Mouse (Mus musculus): ENCODE data around the gene Cep164. TPM values are rescaled to one million over a fixed set of nuclear protein-coding genes. Genes with fewer than 3 reads are reported as not detected.

Gene Cep164
- polyA plus RNA-seq, 1 experiment from 2014 or later, result 27.6 TPM

GRCm38 (mm10) chr9:45841458-45841857 lies 13.0 kb upstream of the Cep164 start:
- no peaks in the 10 kb centered on the region for H3K36me3 ChIP-seq (ENCODE audit: control insufficient read depth, insufficient read depth, low read length)
- H3K4me3 ChIP-seq (ENCODE audit: low read depth, low read length), result no peak overlapping the region
- no peaks in the 10 kb centered on the region for H3K9me3 ChIP-seq (ENCODE audit: control insufficient read depth, low read length)
- no peak overlapping the region for H3K9ac ChIP-seq (ENCODE audit: low read depth, low read length)
- ATAC-seq (ENCODE audit: low read depth) (no peak), DNase-seq (ENCODE audit: low spot score) (no peak)
- H3K4me2 ChIP-seq (ENCODE audit: low read depth, low read length), result peak overlapping the region; percentile 96; the same call in 1 of the 2 replicates
- H3K4me1 ChIP-seq (ENCODE audit: control insufficient read depth, insufficient read depth, low read length), result peaks cover 19% of the 10 kb centered on the region
- no peak overlapping the region for H3K27ac ChIP-seq (replicated peaks; ENCODE audit: low read depth, low read length)
- 77% methylated on average over 6 of the region's 6 CpGs for WGBS
- H3K27me3 ChIP-seq (replicated peaks; ENCODE audit: control insufficient read depth, insufficient read depth, low read length), result no peaks in the 10 kb centered on the region

- no peaks in the 10 kb centered on the region for H3K27me3 ChIP-seq (replicated peaks; ENCODE audit: control insufficient read depth, insufficient read depth, low read length)
- H3K27ac ChIP-seq (replicated peaks; ENCODE audit: low read depth, low read length), result no peak overlapping the region
- H3K9me3 ChIP-seq (ENCODE audit: control insufficient read depth, low read length), result no peaks in the 10 kb centered on the region
- peak overlapping the region; percentile 96 for H3K4me2 ChIP-seq (ENCODE audit: low read depth, low read length)
- H3K36me3 ChIP-seq (ENCODE audit: control insufficient read depth, insufficient read depth, low read length), result no peaks in the 10 kb centered on the region
- ATAC-seq (ENCODE audit: low read depth), result no peak
- H3K4me1 ChIP-seq (ENCODE audit: control insufficient read depth, insufficient read depth, low read length), result peaks cover 19% of the 10 kb centered on the region
- 60% methylated on average over 5 of the region's 5 CpGs for WGBS
- peak overlapping the region; percentile 74 for H3K4me3 ChIP-seq (ENCODE audit: low read depth, low read length)
- H3K9ac ChIP-seq (ENCODE audit: low read depth, low read length), result peak overlapping the region; percentile 80
- DNase-seq (ENCODE audit: low spot score), result no peak
Measured at GRCm38 (mm10) chr9:45840331-45840730, 11.8 kb upstream of the Cep164 start.

- H3K4me2 ChIP-seq (ENCODE audit: low read depth, low read length), result peak overlapping the region; percentile 96
- ATAC-seq (ENCODE audit: low read depth) (no peak), DNase-seq (ENCODE audit: low spot score) (no peak)
- H3K4me1 ChIP-seq (ENCODE audit: control insufficient read depth, insufficient read depth, low read length), result peaks cover 19% of the 10 kb centered on the region
- H3K9ac ChIP-seq (ENCODE audit: low read depth, low read length), result peak overlapping the region; percentile 80
- peak overlapping the region; percentile 74 for H3K4me3 ChIP-seq (ENCODE audit: low read depth, low read length)
- no peaks in the 10 kb centered on the region for H3K27me3 ChIP-seq (replicated peaks; ENCODE audit: control insufficient read depth, insufficient read depth, low read length)
- no peaks in the 10 kb centered on the region for H3K9me3 ChIP-seq (ENCODE audit: control insufficient read depth, low read length)
- WGBS, result 85% methylated on average over 7 of the region's 7 CpGs
- H3K36me3 ChIP-seq (ENCODE audit: control insufficient read depth, insufficient read depth, low read length), result no peaks in the 10 kb centered on the region
- no peak overlapping the region for H3K27ac ChIP-seq (replicated peaks; ENCODE audit: low read depth, low read length)
Measured at GRCm38 (mm10) chr9:45839982-45840300, 11.4 kb upstream of the Cep164 start.

- no peak for DNase-seq (ENCODE audit: low spot score)
- H3K36me3 ChIP-seq (ENCODE audit: control insufficient read depth, insufficient read depth, low read length), result no peaks in the 10 kb centered on the region
- no peaks in the 10 kb centered on the region for H3K27me3 ChIP-seq (replicated peaks; ENCODE audit: control insufficient read depth, insufficient read depth, low read length)
- H3K4me2 ChIP-seq (ENCODE audit: low read depth, low read length), result peak overlapping the region; percentile 96
- ATAC-seq (ENCODE audit: low read depth), result no peak; the same call in 1 of the 2 replicates
- WGBS, result 10% methylated on average over 15 of the region's 17 CpGs
- peak overlapping the region; percentile 74 for H3K4me3 ChIP-seq (ENCODE audit: low read depth, low read length)
- H3K9me3 ChIP-seq (ENCODE audit: control insufficient read depth, low read length), result no peaks in the 10 kb centered on the region
- peaks cover 19% of the 10 kb centered on the region for H3K4me1 ChIP-seq (ENCODE audit: control insufficient read depth, insufficient read depth, low read length)
- H3K9ac ChIP-seq (ENCODE audit: low read depth, low read length), result peak overlapping the region; percentile 80
- H3K27ac ChIP-seq (replicated peaks; ENCODE audit: low read depth, low read length), result no peak overlapping the region
Measured at GRCm38 (mm10) chr9:45839139-45839981, 10.9 kb upstream of the Cep164 start.

DNA sequence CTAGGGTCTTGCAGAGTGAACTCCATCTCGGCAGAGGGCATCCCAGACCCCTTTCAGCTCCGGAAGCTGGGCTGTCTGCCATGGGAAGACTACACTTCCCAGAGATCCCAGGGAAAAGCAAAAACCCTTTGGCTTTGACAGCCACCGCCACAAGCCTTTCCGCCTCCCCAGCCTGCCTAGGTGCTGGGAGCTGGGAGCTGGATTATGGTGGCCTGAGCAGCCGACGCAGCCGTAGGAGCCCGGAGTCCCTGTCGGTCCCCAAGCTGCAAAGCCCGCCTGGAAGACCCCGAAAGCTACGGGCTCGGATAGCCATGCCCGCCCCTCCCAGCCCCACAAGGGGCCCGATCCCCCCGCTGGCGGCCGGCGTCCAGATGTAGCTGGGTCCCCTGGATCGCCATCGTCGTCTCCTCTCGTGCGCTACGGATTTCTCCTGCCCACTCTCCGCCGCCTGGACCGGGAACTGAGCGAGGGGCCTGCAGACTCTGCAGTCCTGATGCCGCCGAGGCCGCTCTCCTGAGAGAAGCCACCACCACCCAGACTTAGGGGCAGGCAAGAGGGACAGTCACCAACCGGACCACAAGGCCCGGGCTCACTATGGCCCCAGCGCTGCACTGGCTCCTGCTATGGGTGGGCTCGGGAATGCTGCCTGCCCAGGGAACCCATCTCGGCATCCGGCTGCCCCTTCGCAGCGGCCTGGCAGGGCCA lies 10.1 kb upstream of the Cep164 start, which contains the start of gene Bace1:
Bace1 (plus strand) TSS at position 147 of the 705 bp plus-strand sequence.
- under 1% methylated on average over 23 of the region's 40 CpGs for WGBS
- Histone ChIP-seq H3K4me2 (ENCODE audit: low read depth, low read length) (peak within 1 kb of the TSS; percentile 96), H3K9ac (ENCODE audit: low read depth, low read length) (peak within 1 kb of the TSS; percentile 80), H3K27ac (replicated peaks; ENCODE audit: low read depth, low read length) (0 out of 2 replicates have a peak within 1 kb of the TSS, but pooled peaks have one; percentile 23), H3K4me3 (ENCODE audit: low read depth, low read length) (peak within 1 kb of the TSS; percentile 74), H3K36me3 (ENCODE audit: control insufficient read depth, insufficient read depth, low read length) (no peaks in the 10 kb centered on the region), H3K27me3 (replicated peaks; ENCODE audit: control insufficient read depth, insufficient read depth, low read length) (no peaks in the 10 kb centered on the region), H3K4me1 (ENCODE audit: control insufficient read depth, insufficient read depth, low read length) (peaks cover 19% of the 10 kb centered on the region), H3K9me3 (ENCODE audit: control insufficient read depth, low read length) (no peaks in the 10 kb centered on the region)
- DNase-seq (ENCODE audit: low spot score), result peak; percentile 97
- peak; percentile 92 for ATAC-seq (ENCODE audit: low read depth)

- peak; percentile 11; the same call in 1 of the 2 replicates for ATAC-seq (ENCODE audit: low read depth)
- H3K27ac ChIP-seq (replicated peaks; ENCODE audit: low read depth, low read length), result no peak overlapping the region
- no peaks in the 10 kb centered on the region for H3K36me3 ChIP-seq (ENCODE audit: control insufficient read depth, insufficient read depth, low read length)
- DNase-seq (ENCODE audit: low spot score), result no peak
- 18% methylated on average over 4 of the region's 4 CpGs for WGBS
- no peaks in the 10 kb centered on the region for H3K27me3 ChIP-seq (replicated peaks; ENCODE audit: control insufficient read depth, insufficient read depth, low read length)
- peaks cover 19% of the 10 kb centered on the region for H3K4me1 ChIP-seq (ENCODE audit: control insufficient read depth, insufficient read depth, low read length)
- no peaks in the 10 kb centered on the region for H3K9me3 ChIP-seq (ENCODE audit: control insufficient read depth, low read length)
- H3K4me3 ChIP-seq (ENCODE audit: low read depth, low read length), result peak overlapping the region; percentile 74
- H3K4me2 ChIP-seq (ENCODE audit: low read depth, low read length), result peak overlapping the region; percentile 96
- no peak overlapping the region for H3K9ac ChIP-seq (ENCODE audit: low read depth, low read length)
Measured at GRCm38 (mm10) chr9:45838069-45838433, 9.6 kb upstream of the Cep164 start.

GRCm38 (mm10) chr9:45833461-45833860 lies 5.0 kb upstream of the Cep164 start:
- H3K9me3 ChIP-seq (ENCODE audit: control insufficient read depth, low read length), result 0 out of 2 replicates have a peak, but pooled peaks cover 4% of the 10 kb centered on the region
- no peak overlapping the region for H3K4me3 ChIP-seq (ENCODE audit: low read depth, low read length)
- no peak overlapping the region for H3K9ac ChIP-seq (ENCODE audit: low read depth, low read length)
- DNase-seq (ENCODE audit: low spot score) (no peak), ATAC-seq (ENCODE audit: low read depth) (no peak)
- no peaks in the 10 kb centered on the region for H3K36me3 ChIP-seq (ENCODE audit: control insufficient read depth, insufficient read depth, low read length)
- WGBS, result 73% methylated on average over 2 of the region's 2 CpGs
- H3K4me1 ChIP-seq (ENCODE audit: control insufficient read depth, insufficient read depth, low read length), result no peaks in the 10 kb centered on the region
- no peak overlapping the region for H3K4me2 ChIP-seq (ENCODE audit: low read depth, low read length)
- no peaks in the 10 kb centered on the region for H3K27me3 ChIP-seq (replicated peaks; ENCODE audit: control insufficient read depth, insufficient read depth, low read length)
- H3K27ac ChIP-seq (replicated peaks; ENCODE audit: low read depth, low read length), result no peak overlapping the region

DNA sequence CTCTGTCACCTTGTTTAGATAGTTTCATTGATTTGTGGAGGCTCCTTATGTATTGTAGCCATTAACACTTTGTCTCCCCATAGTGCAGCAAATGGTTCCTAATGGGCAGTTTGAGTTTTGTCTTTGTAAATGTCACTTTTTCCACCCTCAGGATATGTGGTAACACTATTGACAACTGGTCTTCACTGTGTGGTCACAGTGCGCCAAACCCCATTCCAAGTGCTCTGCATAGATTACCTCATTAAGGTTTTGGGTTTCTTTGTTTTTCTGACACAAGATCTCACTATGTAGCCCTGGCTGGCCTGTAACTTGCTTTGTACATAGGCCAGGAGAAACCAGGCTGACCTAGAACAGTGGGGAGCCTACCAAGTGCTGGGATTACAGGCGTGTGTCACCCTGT lies 4.4 kb upstream of the Cep164 start:
- no peaks in the 10 kb centered on the region for H3K36me3 ChIP-seq (ENCODE audit: control insufficient read depth, insufficient read depth, low read length)
- H3K4me2 ChIP-seq (ENCODE audit: low read depth, low read length), result no peak overlapping the region
- no peak overlapping the region for H3K9ac ChIP-seq (ENCODE audit: low read depth, low read length)
- 79% methylated on average over 2 of the region's 2 CpGs for WGBS
- H3K4me1 ChIP-seq (ENCODE audit: control insufficient read depth, insufficient read depth, low read length), result no peaks in the 10 kb centered on the region
- no peak overlapping the region for H3K4me3 ChIP-seq (ENCODE audit: low read depth, low read length)
- H3K27ac ChIP-seq (replicated peaks; ENCODE audit: low read depth, low read length), result no peak overlapping the region
- 0 out of 2 replicates have a peak, but pooled peaks cover 4% of the 10 kb centered on the region for H3K9me3 ChIP-seq (ENCODE audit: control insufficient read depth, low read length)
- DNase-seq (ENCODE audit: low spot score) (no peak), ATAC-seq (ENCODE audit: low read depth) (no peak)
- H3K27me3 ChIP-seq (replicated peaks; ENCODE audit: control insufficient read depth, insufficient read depth, low read length), result no peaks in the 10 kb centered on the region

Measured in embryonic facial prominence, embryonic 14.5 days (tissue).